Mouse (Mus musculus) E14TG2a.4 (cell line): ENCODE data around the gene Manba.

Experiments used
- CTCF ChIP-seq: conservative IDR thresholded peaks from 2 replicates; pipeline ENCODE4 v1.5.1; 2014; ENCODE audit warnings: low read length
- NANOG ChIP-seq: IDR thresholded peaks from 2 replicates; pipeline ENCODE4 v1.6.1; 2014; ENCODE audit warnings: borderline replicate concordance, low read length, mixed read lengths
- POU5F1 ChIP-seq: IDR thresholded peaks from 2 replicates; pipeline ENCODE4 v1.6.1; 2014; ENCODE audit warnings: low read length, borderline replicate concordance

DNA sequence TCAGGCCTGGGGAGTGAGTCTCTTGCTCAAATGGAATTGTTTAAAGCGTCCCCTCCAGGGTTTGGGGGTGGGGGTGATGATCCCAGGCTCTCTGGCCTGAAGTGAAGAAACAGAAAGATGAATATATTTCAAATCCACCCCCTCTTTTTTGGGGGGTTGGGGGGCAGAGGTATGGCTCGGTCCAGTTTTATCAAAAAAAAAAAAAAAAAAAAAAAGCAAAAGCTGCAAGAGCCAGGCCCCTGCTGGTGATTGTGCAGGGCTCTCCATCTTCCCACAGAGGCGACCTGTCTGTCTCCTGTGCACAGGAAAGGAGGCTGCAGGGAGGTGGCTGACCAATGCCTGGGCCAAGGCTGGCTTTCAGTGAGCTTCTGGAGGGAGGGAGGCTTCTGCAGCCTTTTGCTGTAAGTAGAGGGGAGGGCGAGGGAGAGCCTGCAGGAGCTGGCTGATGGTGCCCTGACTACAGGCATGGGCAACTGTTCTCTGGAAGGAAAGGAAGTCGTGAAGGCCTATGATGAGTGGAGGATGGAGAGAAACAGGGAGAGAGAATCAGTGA, 93.3 kb downstream of the Manba start:
- no peak for TF ChIP-seq CTCF
- no peak for TF ChIP-seq POU5F1
- TF ChIP-seq NANOG = no peak
